Mouse (Mus musculus): ENCODE measurements at regions not wholly inside any gene's neighbourhood (a gene's known extent, or its start where the extent isn't known, plus 50 kb on each side); places are given as distances from the start of the nearest gene placed in this dataset.
A peak's percentile ranks its signal among the peaks of the same experiment; 100 is the strongest.

DNA sequence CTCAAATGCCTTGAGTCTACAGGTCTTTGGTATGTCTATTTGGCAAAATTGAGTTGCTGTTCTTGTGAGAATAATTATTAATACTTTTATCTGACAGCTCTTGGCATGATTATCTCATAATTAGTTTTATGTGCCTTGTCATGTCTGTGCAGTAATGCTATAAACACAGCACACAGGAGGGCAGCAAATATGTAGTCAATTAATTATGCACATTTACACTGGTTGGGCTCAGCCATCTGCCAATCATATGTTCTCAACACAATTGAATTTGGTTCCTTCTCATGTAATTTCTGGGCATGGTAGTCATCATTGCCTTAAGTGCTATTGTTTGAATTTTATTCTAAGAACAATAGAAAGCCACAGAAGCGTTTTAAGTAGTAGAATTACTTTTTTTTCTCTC lies 1650.7 kb upstream of the Tenm2 start:
- no peak for DNase-seq (ENCODE audit: low read depth, low spot score)

DNA sequence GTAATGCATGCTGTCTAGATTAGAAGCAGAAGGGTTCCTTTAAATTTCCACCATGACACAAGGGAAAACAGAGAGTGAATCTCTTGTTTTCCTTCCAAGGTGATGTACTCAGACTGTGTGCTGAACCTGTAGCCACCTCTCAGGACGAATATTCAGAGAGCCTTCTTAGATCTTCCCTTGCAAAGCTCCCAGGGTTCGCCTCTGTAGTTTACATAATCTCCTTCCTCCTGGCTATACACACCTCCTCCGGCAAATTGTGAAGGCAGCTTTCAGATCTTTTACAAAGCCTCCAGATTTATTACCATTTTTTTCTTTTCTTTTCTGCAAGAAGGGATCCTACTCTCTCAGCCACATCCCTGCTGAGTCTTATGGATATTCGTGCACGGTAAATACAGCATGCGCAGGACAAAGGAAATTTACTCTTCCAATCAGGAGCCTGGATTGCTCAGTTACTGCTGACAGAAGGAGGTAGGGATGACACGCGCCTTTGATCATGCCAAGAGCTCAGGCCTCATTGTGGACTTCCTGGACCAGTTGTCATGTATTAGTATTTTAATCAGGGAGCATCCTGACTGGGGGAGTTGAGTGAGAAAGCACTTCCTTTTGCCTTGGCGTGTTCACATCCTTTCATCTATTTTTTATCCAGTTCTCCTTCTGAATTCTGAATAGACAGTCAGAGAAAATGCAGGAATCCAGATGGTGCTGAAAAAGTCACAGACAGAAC lies 1626.0 kb upstream of the Tenm2 start:
- peak; percentile 2 for DNase-seq (ENCODE audit: low read depth, low spot score)

DNA sequence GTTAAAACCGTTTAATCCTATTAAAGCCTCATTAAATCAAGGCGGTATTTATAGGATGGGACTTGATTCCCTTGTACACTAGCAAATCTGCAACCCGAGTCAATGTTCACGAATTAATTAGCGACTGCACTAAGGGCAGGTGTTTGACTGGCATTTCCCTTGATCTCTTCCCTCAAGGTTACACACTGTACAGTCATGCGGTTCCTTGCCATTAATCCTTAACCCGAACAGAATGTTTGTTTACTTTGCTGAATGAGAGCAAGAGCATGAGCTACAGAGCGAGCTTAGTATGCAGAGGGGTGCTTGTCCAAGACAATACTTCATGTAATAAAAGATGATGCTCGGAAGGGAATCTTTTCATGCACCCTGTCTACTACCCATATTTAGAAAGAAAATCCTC lies 1620.9 kb upstream of the Tenm2 start:
- no peak for DNase-seq (ENCODE audit: low read depth, low spot score)

DNA sequence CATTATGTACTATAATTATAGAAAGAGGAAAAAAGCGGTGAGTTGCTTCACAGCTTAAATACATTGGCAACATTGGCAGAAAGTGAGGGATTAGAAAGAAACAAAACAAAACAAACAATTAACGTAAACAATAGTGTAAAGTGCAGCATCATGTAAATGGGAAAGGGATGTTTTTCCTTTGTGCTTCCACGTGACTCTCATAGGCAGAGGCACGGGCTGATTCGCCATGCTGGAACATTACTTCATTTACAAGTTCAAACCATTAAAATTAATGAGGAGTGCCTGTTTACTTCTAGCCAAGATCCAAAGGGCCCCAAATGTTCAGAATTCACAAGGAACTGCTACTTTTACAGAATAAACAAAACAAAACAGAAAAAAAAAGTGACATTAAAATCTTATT lies 1593.4 kb upstream of the Tenm2 start:
- no peak for DNase-seq (ENCODE audit: low read depth, low spot score)

DNA sequence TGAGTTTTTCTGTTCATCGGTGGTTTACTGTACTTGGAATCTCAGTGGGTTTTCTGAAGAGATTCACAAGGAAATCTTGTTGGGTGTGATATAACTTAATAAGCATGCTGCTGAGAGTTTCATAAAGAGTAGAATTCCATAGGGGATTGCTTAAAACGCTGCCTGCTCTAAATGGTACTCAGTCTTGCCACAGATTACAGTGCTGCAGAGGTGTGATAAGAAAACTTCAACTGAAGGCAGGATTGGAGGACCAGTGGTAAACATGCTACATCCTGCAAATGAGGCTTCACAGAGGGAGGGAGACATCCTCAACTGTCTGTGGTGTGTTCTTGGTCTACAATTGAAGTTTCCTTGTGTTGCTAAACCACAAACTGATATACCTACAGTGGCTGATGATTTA lies 1592.6 kb upstream of the Tenm2 start:
- no peak for DNase-seq (ENCODE audit: low read depth, low spot score)

DNA sequence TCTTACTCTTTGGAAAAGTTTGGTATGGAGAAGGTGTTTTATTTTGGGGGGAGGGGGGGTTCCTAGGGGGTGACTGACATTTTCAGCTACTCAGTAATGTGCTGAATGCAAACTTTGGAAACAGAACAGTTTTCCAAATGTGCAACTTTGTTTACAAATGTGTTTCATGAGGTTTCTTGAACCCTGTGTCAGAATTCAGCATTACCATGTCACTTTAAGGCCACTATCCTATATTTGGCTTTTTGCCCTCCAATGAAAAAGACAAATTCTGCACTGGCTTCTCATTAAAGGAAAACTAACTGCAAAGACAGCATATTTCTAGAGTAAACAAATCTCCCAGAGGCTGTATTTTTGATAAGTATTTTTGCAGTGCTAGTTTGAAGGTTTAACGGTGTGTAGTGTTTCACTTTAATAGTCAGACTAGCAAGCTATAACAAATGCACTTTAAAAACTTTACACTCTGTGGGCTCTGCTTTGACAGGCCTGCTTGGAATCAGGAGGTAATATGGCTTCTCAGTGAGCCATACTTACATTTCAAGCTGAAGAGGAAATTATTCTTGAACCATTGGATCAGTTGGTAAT lies 1589.5 kb upstream of the Tenm2 start:
- DNase-seq (ENCODE audit: low read depth, low spot score), result no peak

DNA sequence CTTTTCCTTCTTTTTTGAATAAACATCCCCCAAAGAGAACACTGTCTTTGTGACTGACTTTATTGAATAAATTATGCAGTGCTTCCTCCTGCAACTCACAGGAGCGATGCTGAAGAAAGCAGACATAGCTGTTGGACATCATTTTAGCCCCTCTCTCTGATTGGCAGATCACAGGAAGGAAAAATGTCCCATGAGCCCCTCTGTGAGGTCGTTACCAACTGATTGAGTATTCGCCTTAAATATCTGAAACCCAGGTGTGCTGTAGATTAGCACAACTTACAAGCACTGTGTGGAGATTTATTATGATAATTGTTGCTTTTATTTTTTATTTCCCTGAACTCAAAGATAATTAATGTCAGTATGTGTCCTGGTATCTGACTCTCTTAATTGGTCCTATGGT lies 1582.4 kb upstream of the Tenm2 start:
- DNase-seq (ENCODE audit: low read depth, low spot score), result no peak

DNA sequence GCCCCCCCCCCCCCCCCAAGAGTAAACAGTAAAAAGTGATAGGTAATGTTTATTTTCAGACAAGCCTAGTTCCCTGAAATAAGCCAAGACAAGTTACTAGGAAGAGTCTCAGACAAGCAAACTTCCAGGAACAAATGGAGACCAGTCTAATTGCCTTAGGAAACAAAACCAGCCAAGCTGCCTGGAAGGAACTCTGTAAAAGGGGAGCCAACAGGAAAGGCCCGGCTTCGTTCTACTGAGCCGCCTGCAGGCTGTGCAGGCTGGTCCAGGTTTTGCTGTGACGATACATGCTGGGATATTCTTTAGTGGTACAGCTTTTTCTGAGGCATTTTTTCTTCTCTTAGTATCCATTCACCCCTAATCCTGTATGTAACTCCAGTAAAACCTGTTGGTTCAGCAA lies 1547.8 kb upstream of the Tenm2 start:
- DNase-seq (ENCODE audit: low read depth, low spot score), result no peak

DNA sequence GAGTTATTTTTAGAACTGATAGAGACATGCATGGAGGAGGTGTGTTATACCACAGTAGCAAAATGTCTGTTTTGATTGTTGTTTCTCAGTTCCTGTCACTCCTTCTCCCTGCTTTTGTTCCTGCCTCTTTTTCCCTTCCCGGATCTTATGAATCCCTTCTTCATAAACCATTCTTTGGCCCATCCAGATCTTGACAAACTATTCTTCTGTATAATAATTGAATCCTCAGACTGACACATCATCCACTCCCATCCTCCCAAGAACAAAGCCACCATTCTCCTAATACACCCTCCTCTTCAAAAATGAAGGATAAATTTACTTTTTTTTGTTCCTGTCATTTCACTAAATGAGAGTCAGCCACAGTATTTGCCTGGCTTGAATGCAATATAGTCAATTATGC lies 1543.8 kb upstream of the Tenm2 start:
- no peak for DNase-seq (ENCODE audit: low read depth, low spot score)

DNA sequence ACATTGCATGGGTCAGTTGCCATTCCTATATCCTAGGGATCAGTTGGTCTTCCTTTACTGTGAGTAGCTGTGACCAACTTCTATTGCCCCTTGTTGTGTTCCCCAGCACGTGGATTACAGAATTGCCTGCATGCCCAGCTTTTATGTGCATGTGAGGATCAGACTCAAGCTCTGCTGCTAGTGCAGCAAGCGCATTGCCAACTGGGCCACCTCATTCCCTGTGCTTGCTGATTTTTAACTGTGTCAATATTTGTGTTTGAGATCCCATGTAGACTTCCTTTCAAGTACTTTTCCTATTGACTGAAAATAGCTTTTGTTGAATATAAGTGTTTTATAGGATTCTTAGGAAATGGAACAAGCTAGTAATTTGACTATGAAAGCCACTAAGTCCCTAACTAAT lies 1526.5 kb upstream of the Tenm2 start:
- DNase-seq (ENCODE audit: low read depth, low spot score), result no peak

DNA sequence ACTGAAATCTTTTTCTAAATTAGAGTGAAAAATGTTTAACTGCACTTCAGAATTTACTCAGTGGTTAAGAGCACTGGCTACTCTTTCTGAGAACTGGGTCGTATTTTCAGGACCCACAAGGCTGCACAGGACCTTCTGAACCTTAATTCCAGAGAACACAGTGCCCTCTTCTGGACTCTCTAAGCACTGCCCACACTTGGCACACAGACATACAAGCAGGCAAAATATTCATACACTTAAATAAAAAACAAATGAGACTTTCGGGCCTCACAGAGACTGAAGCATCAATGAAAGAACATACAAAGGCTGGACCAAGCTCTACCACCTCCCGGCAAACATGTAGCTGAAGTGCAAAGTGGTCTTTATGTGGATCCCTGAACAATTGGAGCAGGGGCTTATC lies 1511.8 kb upstream of the Tenm2 start:
- DNase-seq (ENCODE audit: low read depth, low spot score), result peak; percentile 41

DNA sequence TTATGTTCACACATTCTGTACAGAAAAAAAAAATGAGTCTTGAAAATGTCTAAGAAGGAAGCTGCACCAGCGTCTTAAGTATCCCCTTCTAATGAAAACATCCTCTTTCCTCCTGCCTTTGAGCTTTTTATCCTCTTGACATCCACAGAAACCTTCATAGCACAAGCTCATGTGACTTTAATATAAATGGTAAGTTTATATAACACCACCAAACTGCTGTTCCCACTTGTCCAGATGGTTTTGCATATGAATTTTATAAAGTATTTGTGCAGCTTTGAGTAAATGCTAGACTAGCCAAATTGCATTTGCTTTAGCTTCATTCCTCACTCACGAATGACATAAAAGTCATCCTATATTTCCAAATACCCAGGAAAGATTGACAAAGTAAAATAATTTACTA lies 1493.3 kb upstream of the Tenm2 start:
- DNase-seq (ENCODE audit: low read depth, low spot score), result no peak

DNA sequence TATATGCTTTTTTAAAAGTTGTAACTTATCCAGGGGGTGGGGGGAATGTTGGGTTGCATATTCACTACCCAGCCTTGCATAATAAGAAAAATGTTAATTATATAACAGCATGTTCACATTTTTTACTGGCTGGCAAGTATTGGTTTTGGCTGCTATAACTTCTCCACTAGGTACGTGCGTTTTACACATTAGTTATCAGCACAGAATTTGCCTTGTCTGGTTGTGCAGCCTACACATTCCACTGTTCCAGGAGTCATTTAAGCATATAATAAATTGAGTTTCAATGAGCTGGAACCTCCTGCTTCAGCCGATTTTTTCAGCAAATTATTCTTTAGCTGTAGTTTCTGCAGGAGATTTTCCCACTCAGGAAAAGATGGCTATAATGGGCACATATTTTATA lies 1479.9 kb upstream of the Tenm2 start:
- no peak for DNase-seq (ENCODE audit: low read depth, low spot score)

DNA sequence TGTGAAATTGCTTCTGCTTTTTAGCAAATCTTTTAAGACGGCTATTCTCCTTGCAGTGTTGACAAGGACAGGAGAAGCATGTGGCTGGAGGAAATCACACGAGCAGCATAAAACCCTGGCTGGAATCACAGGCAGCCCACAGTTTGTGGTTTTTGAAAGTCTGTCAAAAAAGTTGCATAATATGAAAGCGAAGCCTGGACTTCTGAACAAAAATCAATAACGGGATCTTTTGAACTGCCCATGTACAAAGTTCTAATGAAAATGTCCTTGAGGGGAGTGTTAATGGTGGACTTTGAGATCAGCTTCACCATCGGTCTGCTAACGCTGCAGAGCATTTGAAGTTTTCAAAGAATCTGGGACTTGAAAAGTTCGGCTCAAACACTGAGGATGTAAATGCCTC lies 1445.5 kb upstream of the Tenm2 start:
- DNase-seq (ENCODE audit: low read depth, low spot score), result no peak

DNA sequence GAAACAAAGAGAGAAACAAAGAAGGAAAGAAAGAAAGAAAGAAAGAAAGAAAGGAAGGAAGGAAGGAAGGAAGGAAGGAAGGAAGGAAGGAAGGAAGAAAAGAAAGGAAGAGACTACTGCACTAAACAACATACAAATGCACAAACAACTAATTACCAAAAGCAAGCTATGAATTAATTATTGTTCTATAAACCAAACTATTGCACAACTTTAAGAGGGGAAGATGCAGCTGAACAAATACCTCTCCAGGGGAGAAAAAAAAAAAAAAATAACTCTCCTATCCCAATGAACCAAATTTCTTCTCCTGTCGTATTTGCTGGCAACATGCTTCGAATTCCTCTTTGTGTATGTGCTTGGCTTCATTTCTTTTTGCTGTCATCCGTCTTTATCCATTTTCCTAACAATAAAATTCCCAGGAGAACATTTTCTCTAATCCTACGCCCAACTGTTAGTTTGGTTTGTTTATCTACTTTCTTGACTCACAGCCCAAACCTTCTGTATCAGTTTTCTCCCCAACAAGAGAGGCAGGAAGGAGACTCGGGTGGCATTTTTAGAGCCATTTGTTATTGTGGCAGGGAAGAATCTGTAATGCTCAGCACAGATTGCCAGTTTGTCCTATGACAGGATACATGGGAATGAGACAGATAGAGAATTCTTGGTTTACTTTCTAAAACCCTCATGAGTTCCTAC lies 1437.7 kb upstream of the Tenm2 start:
- DNase-seq (ENCODE audit: low read depth, low spot score), result no peak

Data from R1 (cell line).